Mouse (Mus musculus): Measurements from ENCODE around the gene Abhd14b. TPM values are rescaled to one million over a fixed set of nuclear protein-coding genes. Genes with fewer than 3 reads are reported as not detected.

Gene Abhd14b
- polyA plus RNA-seq, 1 experiment from 2014 or later: 44.1 TPM

- no peak overlapping the region for H3K4me2 ChIP-seq (replicated peaks)
- H3K36me3 ChIP-seq: no peaks in the 10 kb centered on the region
- peaks cover 8% of the 10 kb centered on the region; the same call in 1 of the 2 replicates for H3K4me1 ChIP-seq
- H3K4me3 ChIP-seq (replicated peaks): no peak overlapping the region
- no peaks in the 10 kb centered on the region for H3K9me3 ChIP-seq (replicated peaks)
- 74% methylated on average over 6 of the region's 6 CpGs for WGBS
- H3K27me3 ChIP-seq: no peaks in the 10 kb centered on the region
- H3K27ac ChIP-seq (replicated peaks): no peak overlapping the region
- H3K9ac ChIP-seq: no peak overlapping the region
- no peak for ATAC-seq (ENCODE audit: insufficient number of reproducible peaks, low FRiP score, low TSS enrichment, low read depth)
Measured at GRCm38 (mm10) chr9:106411729-106412128, 35.5 kb upstream of the Abhd14b start.

GRCm38 (mm10) chr9:106412210-106412609, 35.0 kb upstream of the Abhd14b start:
- Histone ChIP-seq H3K27ac (replicated peaks) (no peak overlapping the region), H3K9me3 (replicated peaks) (no peaks in the 10 kb centered on the region), H3K36me3 (no peaks in the 10 kb centered on the region), H3K4me2 (replicated peaks) (no peak overlapping the region), H3K27me3 (no peaks in the 10 kb centered on the region), H3K4me3 (replicated peaks) (no peak overlapping the region), H3K9ac (no peak overlapping the region), H3K4me1 (peaks cover 12% of the 10 kb centered on the region)
- 61% methylated on average over 3 of the region's 3 CpGs for WGBS
- no peak for ATAC-seq (ENCODE audit: insufficient number of reproducible peaks, low FRiP score, low TSS enrichment, low read depth)

GRCm38 (mm10) chr9:106413606-106414005, 33.7 kb upstream of the Abhd14b start:
- Histone ChIP-seq H3K4me1 (peaks cover 26% of the 10 kb centered on the region), H3K4me3 (replicated peaks) (no peak overlapping the region), H3K27ac (replicated peaks) (no peak overlapping the region), H3K9me3 (replicated peaks) (no peaks in the 10 kb centered on the region), H3K36me3 (no peaks in the 10 kb centered on the region), H3K27me3 (no peaks in the 10 kb centered on the region), H3K4me2 (replicated peaks) (no peak overlapping the region), H3K9ac (no peak overlapping the region)
- no peak for ATAC-seq (ENCODE audit: insufficient number of reproducible peaks, low FRiP score, low TSS enrichment, low read depth)
- WGBS: 74% methylated on average over 5 of the region's 5 CpGs

- Histone ChIP-seq H3K27me3 (no peaks in the 10 kb centered on the region), H3K4me1 (peaks cover 47% of the 10 kb centered on the region), H3K27ac (replicated peaks) (no peak overlapping the region), H3K4me3 (replicated peaks) (no peak overlapping the region), H3K36me3 (no peaks in the 10 kb centered on the region), H3K4me2 (replicated peaks) (no peak overlapping the region), H3K9me3 (replicated peaks) (no peaks in the 10 kb centered on the region), H3K9ac (no peak overlapping the region)
- WGBS: 81% methylated on average over 6 of the region's 6 CpGs
- ATAC-seq (ENCODE audit: insufficient number of reproducible peaks, low FRiP score, low TSS enrichment, low read depth): no peak
Measured at GRCm38 (mm10) chr9:106416826-106417225, 30.4 kb upstream of the Abhd14b start.

GRCm38 (mm10) chr9:106417841-106418625, 29.2 kb upstream of the Abhd14b start:
- Histone ChIP-seq H3K4me2 (replicated peaks) (peak overlapping the region; percentile 64), H3K4me1 (peaks cover 51% of the 10 kb centered on the region), H3K27me3 (no peaks in the 10 kb centered on the region), H3K36me3 (no peaks in the 10 kb centered on the region), H3K4me3 (replicated peaks) (peak overlapping the region; percentile 29), H3K9me3 (replicated peaks) (no peaks in the 10 kb centered on the region), H3K27ac (replicated peaks) (peak overlapping the region; percentile 44), H3K9ac (peak overlapping the region; percentile 28; the same call in 1 of the 2 replicates)
- peak; percentile 71 for ATAC-seq (ENCODE audit: insufficient number of reproducible peaks, low FRiP score, low TSS enrichment, low read depth)
- 12% methylated on average over 29 of the region's 29 CpGs for WGBS

- 0% methylated on average over 2 of the region's 2 CpGs for WGBS
- H3K27me3 ChIP-seq: no peaks in the 10 kb centered on the region
- no peaks in the 10 kb centered on the region for H3K36me3 ChIP-seq
- H3K4me2 ChIP-seq (replicated peaks): no peak overlapping the region
- H3K9ac ChIP-seq: no peak overlapping the region
- no peaks in the 10 kb centered on the region for H3K9me3 ChIP-seq (replicated peaks)
- H3K4me3 ChIP-seq (replicated peaks): no peak overlapping the region
- ATAC-seq (ENCODE audit: insufficient number of reproducible peaks, low FRiP score, low TSS enrichment, low read depth): no peak
- peaks cover 51% of the 10 kb centered on the region for H3K4me1 ChIP-seq
- peak overlapping the region; percentile 8; the same call in 1 of the 2 replicates for H3K27ac ChIP-seq (replicated peaks)
Measured at GRCm38 (mm10) chr9:106420608-106421007, 26.7 kb upstream of the Abhd14b start.

- H3K9ac ChIP-seq: no peak overlapping the region
- ATAC-seq (ENCODE audit: insufficient number of reproducible peaks, low FRiP score, low TSS enrichment, low read depth): no peak
- peaks cover 51% of the 10 kb centered on the region for H3K4me1 ChIP-seq
- no peaks in the 10 kb centered on the region for H3K36me3 ChIP-seq
- H3K27me3 ChIP-seq: no peaks in the 10 kb centered on the region
- peak overlapping the region; percentile 45 for H3K4me2 ChIP-seq (replicated peaks)
- 7% methylated on average over 18 of the region's 18 CpGs for WGBS
- peak overlapping the region; percentile 17 for H3K27ac ChIP-seq (replicated peaks)
- no peaks in the 10 kb centered on the region for H3K9me3 ChIP-seq (replicated peaks)
- H3K4me3 ChIP-seq (replicated peaks): peak overlapping the region; percentile 18
Measured at GRCm38 (mm10) chr9:106421033-106421864, 26.0 kb upstream of the Abhd14b start.

- no peaks in the 10 kb centered on the region for H3K36me3 ChIP-seq
- peak overlapping the region; percentile 45 for H3K4me2 ChIP-seq (replicated peaks)
- H3K9me3 ChIP-seq (replicated peaks): no peaks in the 10 kb centered on the region
- peaks cover 51% of the 10 kb centered on the region for H3K4me1 ChIP-seq
- peak; percentile 77 for ATAC-seq (ENCODE audit: insufficient number of reproducible peaks, low FRiP score, low TSS enrichment, low read depth)
- H3K9ac ChIP-seq: no peak overlapping the region
- no peaks in the 10 kb centered on the region for H3K27me3 ChIP-seq
- H3K27ac ChIP-seq (replicated peaks): peak overlapping the region; percentile 17; the same call in 1 of the 2 replicates
- WGBS: 1% methylated on average over 3 of the region's 3 CpGs
- peak overlapping the region; percentile 18 for H3K4me3 ChIP-seq (replicated peaks)
Measured at GRCm38 (mm10) chr9:106421865-106422160, 25.4 kb upstream of the Abhd14b start.

- Histone ChIP-seq H3K4me3 (replicated peaks) (peak overlapping the region; percentile 62), H3K36me3 (peaks cover 32% of the 10 kb centered on the region), H3K27me3 (no peaks in the 10 kb centered on the region), H3K9me3 (replicated peaks) (no peaks in the 10 kb centered on the region), H3K4me2 (replicated peaks) (peak overlapping the region; percentile 68), H3K9ac (peak overlapping the region; percentile 44; the same call in 1 of the 2 replicates), H3K27ac (replicated peaks) (peak overlapping the region; percentile 98), H3K4me1 (peaks cover 12% of the 10 kb centered on the region)
- ATAC-seq (ENCODE audit: insufficient number of reproducible peaks, low FRiP score, low TSS enrichment, low read depth): peak; percentile 27
- 13% methylated on average over 11 of the region's 11 CpGs for WGBS
Measured at GRCm38 (mm10) chr9:106428719-106429220, 18.5 kb upstream of the Abhd14b start.

- ATAC-seq (ENCODE audit: insufficient number of reproducible peaks, low FRiP score, low TSS enrichment, low read depth): peak; percentile 93
- H3K27ac ChIP-seq (replicated peaks): peak within 1 kb of the TSS; percentile 98
Measured at GRCm38 (mm10) chr9:106429221-106430014, 17.8 kb upstream of the Abhd14b start, which contains the start of gene Rpl29. Rpl29 (plus strand) TSS chr9:106429454.

GRCm38 (mm10) chr9:106430015-106430264, 17.3 kb upstream of the Abhd14b start:
- peak overlapping the region; percentile 95 for H3K9ac ChIP-seq
- no peak for ATAC-seq (ENCODE audit: insufficient number of reproducible peaks, low FRiP score, low TSS enrichment, low read depth)
- H3K27me3 ChIP-seq: no peaks in the 10 kb centered on the region
- peaks cover 12% of the 10 kb centered on the region for H3K4me1 ChIP-seq
- H3K27ac ChIP-seq (replicated peaks): peak overlapping the region; percentile 98
- H3K4me2 ChIP-seq (replicated peaks): peak overlapping the region; percentile 68
- peaks cover 41% of the 10 kb centered on the region for H3K36me3 ChIP-seq
- WGBS: 4% methylated on average over 4 of the region's 4 CpGs
- no peaks in the 10 kb centered on the region for H3K9me3 ChIP-seq (replicated peaks)
- peak overlapping the region; percentile 62 for H3K4me3 ChIP-seq (replicated peaks)

More at GRCm38 (mm10) chr9:106429221-106430014, 17.8 kb upstream of the Abhd14b start, which contains the start of gene Rpl29:
- H3K4me2 ChIP-seq (replicated peaks): peak within 1 kb of the TSS; percentile 68
- WGBS: under 1% methylated on average over 55 of the region's 55 CpGs
- H3K4me3 ChIP-seq (replicated peaks): peak within 1 kb of the TSS; percentile 62
- H3K27me3 ChIP-seq: no peaks in the 10 kb centered on the region
- H3K4me1 ChIP-seq: peaks cover 12% of the 10 kb centered on the region
- H3K9ac ChIP-seq: peak within 1 kb of the TSS; percentile 95
- no peaks in the 10 kb centered on the region for H3K9me3 ChIP-seq (replicated peaks)
- H3K36me3 ChIP-seq: peaks cover 38% of the 10 kb centered on the region

All from embryonic facial prominence, embryonic 15.5 days (tissue).